Mouse (Mus musculus): Measurements from ENCODE around the gene Mapk14.
"Not testable (repeated sequence)": the region's sequence is repeated elsewhere in the genome, so short reads cannot be mapped to it uniquely, and the experiment has no call there.

Mapk14 gene

DNA sequence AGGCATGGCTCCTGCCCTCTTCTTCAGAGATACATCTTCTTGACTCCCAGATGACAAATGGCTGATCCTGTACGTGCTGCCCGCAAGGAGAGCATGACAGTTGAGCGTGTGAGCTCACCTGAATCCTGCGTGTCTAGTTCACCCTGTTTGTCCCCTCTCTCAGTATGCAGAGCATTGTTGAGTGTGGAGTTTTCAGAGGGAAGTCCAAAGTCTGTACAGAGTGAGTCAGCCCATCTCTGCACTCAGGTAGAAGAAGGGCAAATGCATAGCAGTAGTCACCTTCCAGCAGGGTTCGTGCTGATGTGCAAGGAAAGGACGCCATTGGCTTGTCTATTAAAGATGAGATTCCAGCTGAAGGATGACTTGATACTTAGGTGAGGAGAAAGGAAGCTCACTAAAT is 48.1 kb downstream of the Mapk14 start:
- no peak for DNase-seq (ENCODE audit: low spot score)

DNA sequence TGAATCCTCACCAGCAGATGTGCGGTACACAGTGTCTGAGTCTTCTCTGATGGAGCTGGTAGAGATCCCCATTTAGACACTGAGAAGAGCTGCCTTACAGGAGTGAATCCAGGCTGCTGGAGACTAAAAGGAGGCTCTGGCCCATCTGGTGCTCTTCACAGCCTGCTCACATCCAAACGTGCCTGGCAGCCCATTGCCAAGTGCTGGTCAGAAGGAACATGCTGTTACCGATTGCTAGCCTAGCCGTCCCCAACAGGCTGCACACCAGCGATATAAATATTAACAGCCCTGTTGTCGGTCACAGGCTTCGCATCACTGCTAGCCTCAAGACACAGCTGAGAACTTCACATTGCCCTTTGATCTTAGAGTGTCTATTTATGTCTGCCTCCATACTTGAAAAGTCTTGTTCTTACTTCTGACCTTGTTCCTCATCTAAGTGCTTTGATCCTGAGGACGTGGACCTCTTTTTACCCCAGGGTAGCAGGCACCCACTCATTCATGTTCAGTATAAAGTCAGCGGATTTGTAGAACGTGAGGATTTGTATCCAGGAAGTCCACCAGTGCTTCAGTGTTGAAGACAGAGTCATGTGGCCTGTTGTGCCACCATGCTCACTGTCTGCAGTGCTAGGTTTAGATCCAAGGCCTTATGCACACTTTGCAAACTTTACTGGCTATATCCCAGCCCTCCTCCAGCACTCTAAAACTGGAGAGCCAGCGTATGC is 52.2 kb downstream of the Mapk14 start:
- no peak for DNase-seq (ENCODE audit: low spot score)

DNA sequence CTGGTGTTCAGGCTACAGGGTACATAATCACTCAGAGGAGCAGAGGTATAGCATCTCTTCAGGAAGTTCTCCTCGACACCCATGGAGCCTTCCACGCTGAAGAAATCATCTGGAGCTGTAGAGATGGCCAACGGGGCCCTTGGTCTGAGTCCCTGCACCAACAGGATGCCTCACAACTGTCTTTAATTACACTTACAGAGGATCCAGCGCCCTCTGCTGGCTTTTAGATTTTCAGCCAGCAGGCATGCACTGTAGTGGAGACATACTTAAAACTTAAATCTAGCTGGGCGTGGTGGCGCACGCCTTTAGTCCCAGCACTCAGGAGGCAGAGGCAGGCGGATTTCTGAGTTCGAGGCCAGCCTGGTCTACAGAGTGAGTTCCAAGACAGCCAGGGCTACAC is 52.8 kb downstream of the Mapk14 start:
- DNase-seq (ENCODE audit: low spot score) = peak; percentile 24

DNA sequence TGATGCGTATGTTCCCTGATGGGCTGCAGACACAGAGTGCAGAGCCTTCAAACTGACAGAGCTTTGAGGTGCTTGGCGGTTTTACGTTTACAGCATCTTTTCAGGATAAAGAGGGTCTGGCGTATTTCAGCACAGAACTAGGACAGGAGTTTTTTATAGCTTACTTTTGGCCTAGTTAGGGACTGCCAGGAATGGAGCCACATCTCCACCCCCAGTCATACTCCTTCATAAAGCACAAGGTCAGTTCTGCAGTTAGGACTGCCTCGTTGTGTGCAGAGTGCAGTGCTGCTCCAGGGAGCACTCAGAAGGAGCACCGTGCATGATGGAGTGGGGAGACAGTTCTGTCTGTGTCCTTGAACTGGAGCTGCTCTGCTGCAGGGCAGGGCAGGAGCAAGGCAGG is 54.6 kb downstream of the Mapk14 start:
- DNase-seq (ENCODE audit: low spot score) = no peak

DNA sequence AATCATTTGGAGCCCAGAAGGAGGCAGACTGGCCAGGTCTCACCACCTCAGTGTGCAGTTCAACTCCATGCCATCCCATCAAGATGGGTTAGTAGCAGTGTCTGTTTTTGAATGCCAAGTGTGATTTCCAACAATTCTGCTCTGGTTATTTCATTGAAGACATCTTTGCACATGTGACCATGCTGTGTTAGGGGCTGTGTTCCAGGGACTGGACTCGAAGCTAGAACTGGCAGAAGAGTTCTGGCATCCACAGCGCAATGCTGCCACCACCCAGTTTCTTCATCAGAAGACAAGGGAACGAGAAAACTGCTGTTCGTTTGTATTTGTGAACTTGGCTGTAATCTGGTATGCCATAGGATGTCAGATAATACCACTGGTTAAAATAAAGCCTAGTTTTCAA is 56.9 kb downstream of the Mapk14 start:
- DNase-seq (ENCODE audit: low spot score) = no peak

DNA sequence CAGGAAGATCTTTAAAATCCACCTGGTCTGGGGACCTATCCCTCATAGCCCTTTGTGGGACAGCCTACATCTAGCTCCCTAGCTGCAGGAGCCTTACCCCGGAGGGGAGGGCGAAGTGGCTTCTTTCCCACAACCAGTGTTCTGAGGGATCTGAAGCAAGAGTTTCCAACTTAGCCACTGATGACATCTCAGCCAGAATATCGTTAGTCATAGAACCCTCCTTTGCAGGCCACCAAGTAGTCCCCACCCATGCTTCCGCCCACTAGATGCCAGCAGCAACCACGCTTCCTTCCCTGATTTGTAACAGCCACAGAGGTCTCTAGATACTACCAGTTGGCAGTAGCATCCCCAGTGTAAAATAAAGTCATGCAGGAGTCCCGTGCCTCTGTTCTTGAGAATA is 59.5 kb downstream of the Mapk14 start:
- DNase-seq (ENCODE audit: low spot score) = no peak

DNA sequence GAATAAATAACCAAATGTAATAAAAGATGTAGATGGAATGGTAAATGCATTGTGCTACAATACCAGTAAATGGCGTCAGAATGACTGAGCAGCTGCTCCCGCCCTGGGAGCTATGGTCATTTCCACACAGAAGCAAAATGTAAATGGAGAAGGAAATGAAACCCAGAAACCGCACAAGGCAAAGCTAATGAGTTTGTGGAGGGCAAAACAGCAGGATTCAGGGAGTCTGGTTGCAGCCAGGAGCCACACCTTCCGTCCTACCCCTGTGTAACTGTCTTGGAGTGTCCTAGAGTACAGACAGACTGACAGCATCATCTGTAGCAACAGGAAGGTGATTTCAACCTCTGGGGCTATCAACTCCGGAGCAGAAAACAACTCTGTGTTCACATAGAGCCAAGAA is 65.3 kb downstream of the Mapk14 start:
- no peak for DNase-seq (ENCODE audit: low spot score)

DNA sequence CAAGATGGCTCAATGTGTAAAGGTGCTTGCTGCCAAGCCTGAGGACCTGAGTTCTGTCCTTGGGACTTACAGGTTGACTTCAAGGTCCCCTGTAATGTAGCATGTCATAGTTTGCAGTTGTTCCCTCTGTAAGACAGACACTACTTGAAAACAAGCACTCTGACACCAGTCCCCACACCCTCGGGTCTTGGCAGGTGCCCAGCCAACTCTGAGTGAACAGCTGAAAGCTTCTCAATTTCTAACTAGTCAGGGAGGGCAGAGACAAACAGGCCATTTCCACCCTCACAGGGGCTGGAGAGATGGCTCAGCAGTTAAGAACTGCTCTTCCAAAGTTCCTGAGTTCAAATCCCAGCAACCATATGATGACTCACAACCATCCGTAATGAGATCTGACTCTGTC is 66.3 kb downstream of the Mapk14 start:
- DNase-seq (ENCODE audit: low spot score) = no peak

DNA sequence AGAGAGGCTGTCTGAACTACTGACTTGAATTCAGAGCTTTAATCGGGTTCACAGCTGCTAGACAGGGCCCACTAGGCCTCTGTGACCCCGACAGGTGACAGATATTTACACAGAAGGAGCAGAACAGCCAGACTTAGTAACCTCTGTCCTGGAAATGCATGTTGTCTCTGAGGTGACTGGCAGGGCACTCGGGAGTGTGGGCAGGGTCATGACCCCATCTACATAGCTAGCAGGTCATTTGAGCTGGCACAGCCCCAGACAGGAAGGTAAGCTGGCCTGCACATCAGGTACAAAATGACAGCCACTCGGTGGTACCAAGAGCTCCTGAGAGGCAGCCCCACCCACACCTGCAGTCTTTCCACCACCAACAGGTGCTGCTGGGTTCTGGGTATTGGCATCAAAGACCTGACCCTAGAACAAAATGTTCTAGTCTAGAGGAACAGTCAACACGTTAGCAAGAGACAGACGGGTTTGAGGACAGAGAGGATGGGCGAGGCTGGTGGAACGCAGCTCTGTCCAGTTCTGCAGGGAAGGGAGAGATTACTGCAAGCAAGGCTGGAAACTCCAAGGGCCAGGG is 69.7 kb downstream of the Mapk14 start:
- no peak for DNase-seq (ENCODE audit: low spot score)

DNA sequence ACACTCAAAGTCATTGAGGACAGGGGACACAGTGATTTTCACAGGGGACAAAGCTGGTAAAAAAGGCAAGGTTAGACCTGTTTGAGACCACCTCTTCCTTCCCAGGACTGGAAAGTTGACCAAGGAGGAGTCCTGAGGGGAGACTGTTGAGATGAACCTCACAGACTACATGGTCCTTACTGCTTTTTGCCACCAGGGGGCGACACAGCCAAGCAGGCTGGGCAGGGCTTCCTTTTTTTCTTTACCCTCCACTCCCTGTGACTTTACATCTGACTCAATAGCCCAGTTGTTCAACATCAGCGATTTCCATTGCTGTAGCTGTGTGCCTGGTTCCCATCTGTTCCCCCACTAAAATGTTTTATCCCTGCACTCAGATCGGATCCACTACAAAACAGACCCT is 70.7 kb downstream of the Mapk14 start:
- peak; percentile 79 for DNase-seq (ENCODE audit: low spot score)

DNA sequence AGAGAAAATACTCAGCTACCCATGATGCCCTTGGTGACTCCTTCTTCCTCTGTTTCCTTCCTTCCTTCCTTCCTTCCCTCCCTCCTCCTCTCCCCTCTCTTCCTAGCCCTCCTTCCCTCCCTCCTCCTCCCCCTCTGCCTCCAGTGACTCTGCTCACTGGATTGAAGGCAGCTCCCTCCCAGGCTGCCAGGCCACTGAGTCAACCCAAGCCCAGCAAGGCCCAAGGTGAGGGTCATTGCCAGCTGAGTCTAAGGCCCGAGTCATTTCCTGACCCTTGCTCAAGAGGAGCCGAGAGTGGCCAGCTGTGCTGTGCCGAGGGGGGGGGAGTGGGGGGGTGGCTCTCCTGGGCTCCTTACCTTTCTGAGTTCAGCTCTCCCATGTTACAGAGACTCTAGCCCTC is 75.1 kb downstream of the Mapk14 start:
- DNase-seq (ENCODE audit: low spot score) = no peak

DNA sequence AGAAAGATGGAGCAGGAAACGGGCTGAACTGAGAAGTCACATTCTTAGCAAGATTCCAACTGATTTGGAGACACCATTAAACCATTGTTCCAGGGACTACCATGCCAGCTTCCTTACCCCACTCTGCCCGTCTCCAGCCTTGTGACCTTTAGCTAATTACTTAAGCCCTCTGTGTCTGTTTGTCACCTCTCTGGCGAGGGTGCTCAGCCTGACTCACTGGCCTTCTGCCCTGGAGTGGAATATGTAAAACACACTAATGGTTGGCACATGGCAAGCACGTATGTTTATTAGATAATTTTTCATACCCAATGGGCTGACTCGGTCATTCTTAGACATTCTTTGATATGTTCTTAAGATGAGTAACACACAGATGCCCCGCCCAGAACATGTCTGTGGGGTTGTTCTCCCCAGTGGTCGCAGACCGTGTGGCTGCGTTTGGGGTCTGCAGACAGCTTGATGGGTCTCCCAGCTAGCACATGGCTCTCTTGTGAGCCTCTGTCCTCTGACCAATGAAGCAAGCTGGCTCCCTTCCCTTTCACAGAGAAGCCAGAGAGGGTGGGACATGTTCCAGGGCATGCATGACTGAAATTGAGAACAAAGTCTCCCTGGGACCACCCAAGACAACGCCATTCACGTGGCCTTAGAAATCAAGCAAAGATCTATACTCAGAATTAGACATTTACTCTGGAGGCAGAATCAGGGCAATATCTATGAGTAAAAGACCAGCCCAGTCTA is 75.8 kb downstream of the Mapk14 start:
- no peak for DNase-seq (ENCODE audit: low spot score)

DNA sequence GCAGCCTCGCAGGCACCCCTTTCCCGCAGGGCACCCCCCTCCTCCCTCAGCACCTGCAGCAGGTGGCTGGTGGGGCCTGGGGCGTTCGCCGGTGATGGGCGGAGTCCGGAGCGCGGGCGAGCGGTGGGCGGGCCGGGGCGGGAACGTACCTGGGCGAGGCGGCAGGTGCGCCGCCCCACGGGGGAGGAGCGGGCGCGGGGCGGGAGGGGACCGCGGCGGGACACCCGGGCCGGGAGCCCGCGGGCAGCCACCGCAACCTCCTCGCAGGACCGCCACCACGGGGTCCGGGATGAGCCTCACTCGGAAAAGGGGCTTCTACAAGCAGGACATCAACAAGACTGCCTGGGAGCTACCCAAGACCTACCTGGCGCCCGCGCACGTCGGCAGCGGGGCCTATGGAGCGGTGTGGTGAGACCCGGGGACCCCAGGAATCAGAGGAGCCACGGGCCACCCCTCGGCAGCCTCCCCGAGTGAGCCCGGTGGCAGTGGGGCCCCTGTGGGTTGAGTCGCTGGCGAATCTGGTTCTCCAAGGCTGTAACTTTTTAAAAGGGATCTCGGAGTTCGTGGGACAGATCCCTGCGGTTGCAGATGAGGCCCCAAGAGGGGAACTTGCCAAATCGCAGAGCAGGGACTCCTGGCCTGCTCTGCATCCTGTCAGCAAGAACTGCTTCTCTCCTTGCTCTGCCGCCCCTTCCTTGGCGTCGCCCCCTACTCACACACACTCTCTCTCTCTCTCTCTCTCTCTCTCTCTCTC is 78.2 kb downstream of the Mapk14 start, which contains the start of gene Mapk13:
TSS of gene Mapk13 (plus strand) at position 177 of the 754 bp plus-strand sequence.
- peak; percentile 27 for DNase-seq (ENCODE audit: low spot score)

DNA sequence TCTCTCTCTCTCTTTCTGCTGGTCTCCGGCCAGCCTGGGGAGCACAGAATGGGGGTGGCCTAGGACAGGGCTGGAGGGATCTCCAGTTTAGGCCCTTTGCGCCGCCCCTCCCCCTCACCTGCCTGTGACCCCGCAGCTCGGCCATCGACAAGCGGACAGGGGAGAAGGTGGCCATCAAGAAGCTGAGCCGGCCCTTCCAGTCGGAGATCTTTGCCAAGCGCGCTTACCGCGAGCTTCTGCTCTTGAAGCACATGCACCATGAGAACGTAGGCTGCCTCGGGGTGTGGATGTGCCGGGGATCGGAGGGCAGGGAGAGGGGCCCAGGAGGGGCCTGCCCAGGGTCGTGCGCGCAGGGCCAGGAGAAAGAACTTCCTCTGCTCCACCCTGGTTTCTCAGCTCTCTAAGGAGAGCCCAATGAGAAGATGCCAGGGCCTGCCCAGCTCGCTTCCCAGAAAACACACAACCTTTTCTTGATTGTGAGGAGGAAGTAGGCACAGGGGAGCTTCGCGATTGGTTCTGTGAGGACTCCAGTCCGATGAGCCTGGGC is 78.8 kb downstream of the Mapk14 start:
- peak; percentile 39 for DNase-seq (ENCODE audit: low spot score)

DNA sequence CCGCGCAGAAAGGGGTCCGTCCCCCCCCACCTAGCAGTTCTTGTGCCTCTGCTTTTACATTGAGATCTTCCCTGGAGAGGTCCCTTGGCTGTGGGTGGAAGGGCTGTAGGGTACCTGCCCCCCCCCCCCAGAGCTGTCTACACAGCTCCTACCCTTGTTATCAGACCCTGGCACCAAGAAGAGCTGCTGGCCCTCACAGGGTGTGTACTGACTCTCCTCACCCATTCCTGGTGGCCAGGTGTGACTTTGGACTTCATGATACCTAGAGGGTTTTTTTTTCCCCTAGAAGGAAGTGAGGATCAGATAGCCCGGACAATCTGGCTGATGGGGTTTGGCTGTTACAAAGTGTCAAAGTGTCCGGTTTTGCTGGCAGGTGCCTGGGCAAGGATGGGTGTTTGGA is 80.2 kb downstream of the Mapk14 start:
- no peak for DNase-seq (ENCODE audit: low spot score)

DNA sequence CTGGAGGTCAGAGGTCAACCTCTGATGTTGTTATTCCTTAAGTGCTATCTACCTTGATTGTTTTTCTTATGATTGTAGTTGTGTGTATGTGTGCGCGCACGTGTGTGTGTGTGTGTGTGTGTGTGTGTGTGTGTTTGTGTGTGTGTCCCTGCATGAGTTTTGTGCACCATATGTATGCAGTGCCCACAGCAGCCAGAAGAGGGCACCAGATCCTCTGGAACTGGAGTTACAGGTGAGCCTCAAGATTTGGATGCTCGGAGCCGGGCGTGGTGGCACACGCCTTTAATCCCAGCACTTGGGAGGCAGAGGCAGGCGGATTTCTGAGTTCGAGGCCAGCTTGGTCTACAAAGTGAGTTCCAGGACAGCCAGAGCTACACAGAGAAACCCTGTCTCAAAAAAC is 83.2 kb downstream of the Mapk14 start:
- not testable (repeated sequence) for DNase-seq (ENCODE audit: low spot score)

DNA sequence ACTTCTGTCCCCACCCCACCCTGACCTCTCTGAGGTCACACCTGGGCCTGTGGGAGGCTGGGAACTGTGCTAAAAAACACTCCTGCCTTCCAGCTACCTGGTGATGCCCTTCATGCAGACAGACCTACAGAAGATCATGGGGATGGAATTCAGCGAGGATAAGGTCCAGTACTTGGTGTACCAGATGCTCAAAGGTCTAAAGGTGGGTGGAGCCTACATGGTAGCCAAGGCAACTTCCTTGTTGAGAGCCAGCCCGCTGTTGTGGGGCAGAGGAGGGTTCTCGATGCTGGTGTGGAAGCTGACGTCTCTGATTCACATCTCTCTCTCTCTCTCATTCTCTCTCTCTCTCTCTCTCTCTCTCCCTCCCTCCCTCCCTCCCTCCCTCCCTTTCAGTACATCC is 84.0 kb downstream of the Mapk14 start:
- DNase-seq (ENCODE audit: low spot score) = no peak

DNA sequence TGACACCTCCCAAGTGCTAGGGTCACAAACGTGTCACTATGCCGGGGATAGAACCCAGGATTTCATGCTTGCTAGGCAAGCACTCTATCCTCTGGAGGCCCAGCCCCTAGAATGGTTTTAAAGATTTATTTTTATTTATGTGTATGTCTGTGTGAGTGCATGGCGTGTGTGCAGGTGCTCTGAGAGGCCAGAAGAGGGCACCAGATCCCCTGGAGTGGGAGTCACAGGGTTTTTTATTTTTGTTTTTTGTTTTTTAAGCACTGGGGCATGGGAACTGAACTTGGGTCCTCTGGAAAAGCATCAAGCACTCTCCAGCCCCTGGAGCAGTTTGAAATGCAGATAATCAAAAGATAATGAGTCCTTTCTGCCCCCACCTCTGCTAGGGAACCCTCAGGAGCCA is 85.7 kb downstream of the Mapk14 start:
- no peak for DNase-seq (ENCODE audit: low spot score)

DNA sequence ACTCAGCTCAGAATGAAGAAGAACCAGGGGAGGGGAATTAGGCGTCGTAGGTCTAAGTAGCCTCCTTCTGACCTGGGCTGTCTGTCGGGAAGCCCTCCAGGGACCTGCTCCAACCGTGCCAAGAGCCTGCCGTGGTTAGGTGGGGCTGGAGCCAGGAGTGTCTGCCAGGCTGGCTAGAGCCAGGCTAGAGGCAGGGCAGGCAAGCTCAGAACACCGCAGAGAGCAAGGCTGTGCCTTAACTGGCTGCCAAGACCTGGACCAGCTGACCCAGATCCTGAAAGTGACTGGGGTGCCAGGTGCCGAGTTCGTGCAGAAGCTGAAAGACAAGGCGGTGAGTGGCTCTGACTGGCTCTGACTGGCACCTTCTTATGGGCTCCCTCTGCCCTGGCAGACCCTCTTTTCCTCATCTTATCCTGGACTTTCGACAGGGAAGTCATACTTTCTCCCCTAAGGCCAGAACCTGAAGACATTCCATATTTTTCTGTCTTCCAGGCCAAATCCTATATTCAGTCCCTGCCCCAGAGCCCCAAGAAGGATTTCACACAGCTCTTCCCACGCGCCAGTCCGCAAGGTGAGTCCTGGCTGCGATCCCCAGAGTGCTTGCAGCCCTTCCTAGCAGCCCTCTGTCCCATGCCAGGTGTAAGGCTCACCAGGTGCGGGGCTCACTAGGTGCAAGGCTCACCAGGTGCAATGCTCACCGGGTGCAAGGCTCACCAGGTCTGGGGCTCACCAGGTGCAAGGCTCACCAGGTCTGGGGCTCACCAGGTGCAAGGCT is 86.3 kb downstream of the Mapk14 start:
- DNase-seq (ENCODE audit: low spot score) = no peak

DNA sequence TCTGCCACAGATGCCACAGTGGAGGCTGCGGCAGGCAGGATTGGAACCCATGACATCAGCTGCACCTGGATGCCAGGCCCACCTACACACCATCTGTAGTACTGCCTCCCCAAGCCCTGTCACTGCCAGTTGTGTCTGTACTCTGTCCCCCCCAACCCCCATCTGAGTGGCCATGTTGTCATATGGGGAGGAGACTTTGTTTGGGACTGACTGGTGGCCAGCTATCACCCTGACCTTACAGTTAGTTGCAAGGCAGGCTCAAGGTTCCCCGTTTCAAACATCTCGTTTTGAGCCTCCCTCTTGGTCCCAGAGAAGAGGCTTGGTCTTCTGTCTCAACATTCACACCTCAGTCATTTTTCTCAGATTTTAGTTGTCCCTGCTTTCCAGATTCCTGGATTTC is 88.6 kb downstream of the Mapk14 start:
- no peak for DNase-seq (ENCODE audit: low spot score)

DNA sequence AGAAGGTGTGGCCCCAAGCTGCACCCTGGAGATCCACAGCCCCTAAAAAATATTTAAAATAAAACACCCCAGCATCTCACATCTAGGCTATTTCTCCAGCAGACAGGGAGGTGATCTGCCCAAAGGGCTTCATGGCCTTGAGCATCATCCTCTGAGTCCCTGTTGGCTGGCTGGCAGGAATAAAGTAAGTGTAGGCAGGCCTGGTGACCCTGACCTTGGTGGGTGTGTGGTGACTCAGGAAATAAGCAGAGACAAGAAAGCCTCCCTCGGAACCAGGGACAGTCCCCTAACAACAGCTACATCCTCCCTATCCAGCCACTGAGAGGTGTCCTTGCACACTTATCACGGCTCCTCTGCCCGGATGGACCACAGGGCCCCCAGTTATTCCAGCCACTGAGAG is 89.7 kb downstream of the Mapk14 start:
- no peak for DNase-seq (ENCODE audit: low spot score)
